Mouse (Mus musculus) E14TG2a.4 (cell line): ENCODE results near the gene Por.

Experiments used
- CTCF ChIP-seq: conservative IDR thresholded peaks from 2 replicates; pipeline ENCODE4 v1.5.1; 2014; ENCODE audit warnings: low read length
- POU5F1 ChIP-seq: IDR thresholded peaks from 2 replicates; pipeline ENCODE4 v1.6.1; 2014; ENCODE audit warnings: low read length, borderline replicate concordance

GRCm38 (mm10) chr5:135697711-135698111, 27.9 kb downstream of the Por start:
- TF ChIP-seq CTCF (no peak), POU5F1 (no peak)
